Mouse (Mus musculus): ENCODE data around the gene Phtf1. TPM values are rescaled to one million over a fixed set of nuclear protein-coding genes. Genes with fewer than 3 reads are reported as not detected.

Phtf1 gene
- polyA plus RNA-seq (2017; shearing (Covaris generic)), result 41.0 TPM

DNA sequence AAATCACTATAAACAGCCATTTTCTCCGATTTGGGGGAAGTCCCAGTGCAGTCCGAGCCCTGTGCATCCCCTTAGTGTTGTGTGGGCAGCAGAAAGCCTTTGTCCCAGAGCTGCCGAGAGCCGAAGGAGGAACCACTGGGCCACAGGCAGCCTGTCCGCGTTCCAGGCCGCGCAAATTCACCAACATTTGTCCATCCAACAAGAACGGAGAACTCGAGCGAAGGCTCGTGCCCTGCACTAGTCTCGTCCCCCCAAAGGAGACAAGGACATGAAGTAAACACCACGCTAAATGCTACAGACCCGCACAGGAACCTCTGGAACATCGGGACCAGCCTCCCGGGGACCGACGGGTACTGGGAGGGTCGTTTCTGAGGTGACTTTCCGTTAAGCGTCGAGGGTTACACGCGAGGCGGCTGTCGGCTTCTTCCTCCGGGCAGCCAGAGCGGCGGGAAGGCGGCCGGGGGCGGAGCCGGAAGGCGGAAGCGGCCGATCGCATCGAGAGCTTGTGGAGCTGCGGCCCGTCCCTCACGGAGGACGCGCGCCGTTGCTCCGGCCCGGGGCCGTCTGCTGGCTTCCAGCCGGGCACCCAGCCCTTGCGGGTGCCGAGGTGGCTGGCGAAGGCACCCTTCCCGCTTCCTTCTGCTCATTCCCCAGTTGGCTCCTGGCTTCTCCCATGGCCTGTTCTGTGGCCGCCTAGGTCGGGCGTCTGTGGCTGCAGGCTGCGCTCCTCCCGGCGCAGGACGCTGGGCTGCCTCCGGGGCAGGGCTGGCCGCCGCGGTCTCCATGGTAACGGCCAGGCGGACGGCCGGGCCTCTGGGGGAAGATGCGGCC is at the start of gene Phtf1:
Phtf1 (plus strand) TSS at position 250 of the 831 bp plus-strand sequence.

Other genes with a start within 250 kb of the Phtf1 start
- 0.11 TPM for gene Olfml3, start 230.1 kb upstream of the Phtf1 start, polyA plus RNA-seq (2017; shearing (Covaris generic))
- not detected for gene Gm10964, start 228.7 kb upstream of the Phtf1 start, polyA plus RNA-seq (2017; shearing (Covaris generic))
- 46.0 TPM for gene Hipk1, start 176.5 kb upstream of the Phtf1 start, polyA plus RNA-seq (2017; shearing (Covaris generic))
- gene Dclre1b, start 158.7 kb upstream of the Phtf1 start, polyA plus RNA-seq (2017; shearing (Covaris generic)), result 8.1 TPM
- gene Ap4b1, start 158.6 kb upstream of the Phtf1 start, polyA plus RNA-seq (2017; shearing (Covaris generic)), result 20.7 TPM
- not detected for gene Gm43064, start 158.5 kb upstream of the Phtf1 start, polyA plus RNA-seq (2017; shearing (Covaris generic))
- gene Bcl2l15, start 135.5 kb upstream of the Phtf1 start, polyA plus RNA-seq (2017; shearing (Covaris generic)), result 1.1 TPM
- gene Ptpn22, start 108.3 kb upstream of the Phtf1 start, polyA plus RNA-seq (2017; shearing (Covaris generic)), result 425 TPM
- 49.1 TPM for gene Rsbn1, start 54.0 kb upstream of the Phtf1 start, polyA plus RNA-seq (2017; shearing (Covaris generic))

Measured in naive thymus-derived CD4-positive, alpha-beta T cell, adult 5 months (primary cell).